Mouse (Mus musculus): ENCODE measurements at regions not wholly inside any gene's neighbourhood (a gene's known extent, or its start where the extent isn't known, plus 50 kb on each side); places are given as distances from the start of the nearest gene placed in this dataset.

DNA sequence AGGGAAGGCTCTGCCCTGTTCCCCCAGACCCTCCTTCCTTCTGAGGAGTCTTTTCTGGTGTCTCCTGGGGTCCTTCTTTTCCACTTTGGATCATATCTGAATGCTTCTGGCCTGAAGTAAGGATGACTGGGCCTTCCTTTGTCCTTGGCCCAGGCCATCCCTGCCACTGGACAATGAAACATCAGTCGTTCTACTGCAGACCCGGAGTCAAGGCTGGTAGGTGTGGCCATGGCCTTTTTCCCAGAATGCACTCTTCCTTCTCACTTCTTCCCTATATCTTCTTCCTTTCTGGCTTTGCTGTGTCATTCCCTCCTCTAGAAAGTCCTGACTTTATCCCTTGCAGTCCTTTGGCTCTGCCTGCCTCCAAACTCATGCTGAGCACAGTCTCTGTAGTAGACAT is 151.2 kb upstream of the Frmd6 start:
- Histone ChIP-seq H3K9me3 (ENCODE audit: control insufficient read depth, low read length) (no peaks in the 10 kb centered on the region), H3K4me3 (replicated peaks; ENCODE audit: low read depth, low read length) (no peak overlapping the region), H3K27me3 (ENCODE audit: control insufficient read depth, insufficient read depth, low read length) (no peaks in the 10 kb centered on the region), H3K4me1 (ENCODE audit: control insufficient read depth, insufficient read depth, low read length) (no peaks in the 10 kb centered on the region), H3K36me3 (ENCODE audit: control insufficient read depth, insufficient read depth, low read length) (no peaks in the 10 kb centered on the region), H3K4me2 (ENCODE audit: low read length) (no peak overlapping the region), H3K9ac (replicated peaks; ENCODE audit: low read length) (no peak overlapping the region), H3K27ac (replicated peaks; ENCODE audit: low read depth, low read length) (no peak overlapping the region)
- DNase-seq (no peak), ATAC-seq (ENCODE audit: low FRiP score, low TSS enrichment) (no peak)
- WGBS = 92% methylated on average over 2 of the region's 2 CpGs

GRCm38 (mm10) chr12:70675846-70676245 is 149.5 kb upstream of the Frmd6 start:
- 82% methylated on average over 6 of the region's 6 CpGs for WGBS
- no peak overlapping the region for H3K4me3 ChIP-seq (replicated peaks; ENCODE audit: low read depth, low read length)
- no peak overlapping the region for H3K4me2 ChIP-seq (ENCODE audit: low read length)
- H3K4me1 ChIP-seq (ENCODE audit: control insufficient read depth, insufficient read depth, low read length) = no peaks in the 10 kb centered on the region
- H3K27ac ChIP-seq (replicated peaks; ENCODE audit: low read depth, low read length) = no peak overlapping the region
- H3K36me3 ChIP-seq (ENCODE audit: control insufficient read depth, insufficient read depth, low read length) = no peaks in the 10 kb centered on the region
- H3K9me3 ChIP-seq (ENCODE audit: control insufficient read depth, low read length) = no peaks in the 10 kb centered on the region
- no peak for ATAC-seq (ENCODE audit: low FRiP score, low TSS enrichment)
- no peak for DNase-seq
- no peak overlapping the region for H3K9ac ChIP-seq (replicated peaks; ENCODE audit: low read length)
- H3K27me3 ChIP-seq (ENCODE audit: control insufficient read depth, insufficient read depth, low read length) = no peaks in the 10 kb centered on the region

DNA sequence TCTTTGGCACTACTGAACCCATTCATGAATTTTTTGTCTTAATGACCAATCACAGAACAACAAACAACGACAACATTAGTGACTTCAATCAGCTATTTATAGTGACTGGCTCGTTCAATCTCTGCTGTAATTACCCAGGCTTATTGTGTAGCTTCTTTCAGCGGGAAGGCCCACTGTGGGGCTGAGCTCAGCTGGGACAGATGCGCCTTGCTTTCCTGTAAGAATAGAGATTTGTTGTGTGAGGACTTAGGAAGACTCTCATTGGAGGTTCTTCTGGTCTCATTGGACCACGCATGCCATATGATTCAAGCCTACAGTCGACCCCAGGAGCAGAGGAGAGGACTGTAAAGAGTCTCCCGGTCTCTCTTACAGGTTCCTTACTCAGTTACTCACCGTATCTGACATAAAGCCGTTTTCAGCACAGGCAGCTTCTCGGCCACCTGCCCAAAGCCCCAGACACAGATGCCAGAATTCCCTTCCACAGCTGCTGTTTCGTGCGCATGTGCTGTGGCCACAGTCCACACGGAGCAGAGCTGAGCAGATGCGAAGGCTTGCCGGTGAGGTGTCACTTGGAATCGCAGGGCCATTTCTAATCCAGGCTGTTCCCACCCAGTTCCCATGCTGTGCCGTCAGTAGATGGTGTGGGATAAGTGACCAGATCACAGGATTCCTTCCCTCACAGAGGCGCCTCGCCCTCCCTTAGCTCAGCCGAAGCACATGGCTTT is 145.5 kb upstream of the Frmd6 start:
- ATAC-seq (ENCODE audit: low FRiP score, low TSS enrichment) = no peak
- H3K9me3 ChIP-seq (ENCODE audit: control insufficient read depth, low read length) = no peaks in the 10 kb centered on the region
- H3K4me2 ChIP-seq (ENCODE audit: low read length) = no peak overlapping the region
- no peaks in the 10 kb centered on the region for H3K4me1 ChIP-seq (ENCODE audit: control insufficient read depth, insufficient read depth, low read length)
- DNase-seq = peak; percentile 55
- H3K4me3 ChIP-seq (replicated peaks; ENCODE audit: low read depth, low read length) = no peak overlapping the region
- H3K9ac ChIP-seq (replicated peaks; ENCODE audit: low read length) = no peak overlapping the region
- H3K27ac ChIP-seq (replicated peaks; ENCODE audit: low read depth, low read length) = 0 out of 2 replicates have a peak overlapping the region, but pooled peaks have one; percentile 26
- H3K27me3 ChIP-seq (ENCODE audit: control insufficient read depth, insufficient read depth, low read length) = no peaks in the 10 kb centered on the region
- H3K36me3 ChIP-seq (ENCODE audit: control insufficient read depth, insufficient read depth, low read length) = no peaks in the 10 kb centered on the region
- 67% methylated on average over 20 of the region's 20 CpGs for WGBS

DNA sequence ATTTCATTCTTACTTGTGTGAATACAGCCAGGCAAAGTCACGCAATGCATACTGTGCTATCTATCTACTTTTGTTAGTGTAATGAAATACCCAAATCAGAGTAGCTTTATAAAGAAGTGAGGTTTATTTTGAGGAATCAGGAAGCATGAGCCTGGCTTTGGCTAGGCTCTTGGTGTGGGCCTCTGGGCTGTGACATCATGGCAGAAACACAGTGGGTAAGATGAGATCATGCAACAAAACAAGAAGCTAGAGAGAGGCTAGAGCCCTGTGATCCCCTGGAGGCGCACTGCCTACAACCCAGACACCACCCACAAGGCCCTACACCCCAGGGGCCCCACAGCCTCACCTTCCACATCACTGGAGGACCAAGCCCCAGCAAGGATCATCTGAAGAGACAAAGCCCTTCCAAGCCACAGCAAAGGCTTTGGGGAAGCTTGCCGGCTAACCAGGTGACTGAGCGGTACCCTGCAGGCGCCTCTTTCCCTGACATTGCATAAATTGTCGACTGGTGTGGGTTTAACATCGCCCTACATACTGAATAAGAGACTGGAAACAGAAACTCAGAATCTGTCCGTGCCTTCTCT is 143.8 kb upstream of the Frmd6 start:
- Histone ChIP-seq H3K4me2 (ENCODE audit: low read length) (no peak overlapping the region), H3K27me3 (ENCODE audit: control insufficient read depth, insufficient read depth, low read length) (no peaks in the 10 kb centered on the region), H3K27ac (replicated peaks; ENCODE audit: low read depth, low read length) (no peak overlapping the region), H3K9ac (replicated peaks; ENCODE audit: low read length) (no peak overlapping the region), H3K9me3 (ENCODE audit: control insufficient read depth, low read length) (no peaks in the 10 kb centered on the region), H3K4me3 (replicated peaks; ENCODE audit: low read depth, low read length) (no peak overlapping the region), H3K36me3 (ENCODE audit: control insufficient read depth, insufficient read depth, low read length) (no peaks in the 10 kb centered on the region), H3K4me1 (ENCODE audit: control insufficient read depth, insufficient read depth, low read length) (no peaks in the 10 kb centered on the region)
- 82% methylated on average over 8 of the region's 8 CpGs for WGBS
- ATAC-seq (ENCODE audit: low FRiP score, low TSS enrichment) (no peak), DNase-seq (no peak)

DNA sequence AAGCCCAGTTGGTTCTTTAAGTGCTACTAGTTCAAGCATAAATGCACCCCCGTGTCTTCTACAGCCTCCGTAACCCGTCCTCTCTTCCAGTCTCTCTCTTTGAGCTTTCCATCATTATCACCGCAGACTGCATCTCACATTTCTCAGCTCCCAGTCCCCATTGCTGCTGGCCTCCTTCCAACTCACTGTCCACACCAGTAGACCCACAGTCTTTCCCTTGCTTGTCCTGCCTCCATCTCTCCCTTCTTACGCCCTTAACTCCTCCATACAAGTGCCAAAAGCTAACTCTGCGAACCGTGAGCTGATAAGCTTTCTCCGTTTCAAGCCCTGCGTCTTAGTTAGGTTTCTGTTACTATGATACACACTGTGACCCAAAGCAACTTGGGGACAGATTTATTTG is 141.0 kb upstream of the Frmd6 start:
- Histone ChIP-seq H3K9me3 (ENCODE audit: control insufficient read depth, low read length) (no peaks in the 10 kb centered on the region), H3K4me1 (ENCODE audit: control insufficient read depth, insufficient read depth, low read length) (no peaks in the 10 kb centered on the region), H3K4me3 (replicated peaks; ENCODE audit: low read depth, low read length) (no peak overlapping the region), H3K4me2 (ENCODE audit: low read length) (no peak overlapping the region), H3K27ac (replicated peaks; ENCODE audit: low read depth, low read length) (no peak overlapping the region), H3K27me3 (ENCODE audit: control insufficient read depth, insufficient read depth, low read length) (no peaks in the 10 kb centered on the region), H3K9ac (replicated peaks; ENCODE audit: low read length) (no peak overlapping the region), H3K36me3 (ENCODE audit: control insufficient read depth, insufficient read depth, low read length) (no peaks in the 10 kb centered on the region)
- ATAC-seq (ENCODE audit: low FRiP score, low TSS enrichment) (no peak), DNase-seq (no peak)
- 88% methylated on average over 9 of the region's 9 CpGs for WGBS

- H3K36me3 ChIP-seq (ENCODE audit: control insufficient read depth, insufficient read depth, low read length) = no peaks in the 10 kb centered on the region
- no peaks in the 10 kb centered on the region for H3K9me3 ChIP-seq (ENCODE audit: control insufficient read depth, low read length)
- 76% methylated on average over 10 of the region's 10 CpGs for WGBS
- no peaks in the 10 kb centered on the region for H3K4me1 ChIP-seq (ENCODE audit: control insufficient read depth, insufficient read depth, low read length)
- DNase-seq (no peak), ATAC-seq (ENCODE audit: low FRiP score, low TSS enrichment) (no peak)
- H3K4me2 ChIP-seq (ENCODE audit: low read length) = no peak overlapping the region
- H3K9ac ChIP-seq (replicated peaks; ENCODE audit: low read length) = no peak overlapping the region
- H3K27ac ChIP-seq (replicated peaks; ENCODE audit: low read depth, low read length) = no peak overlapping the region
- no peak overlapping the region for H3K4me3 ChIP-seq (replicated peaks; ENCODE audit: low read depth, low read length)
- no peaks in the 10 kb centered on the region for H3K27me3 ChIP-seq (ENCODE audit: control insufficient read depth, insufficient read depth, low read length)
Measured at GRCm38 (mm10) chr12:70685432-70685831, 139.9 kb upstream of the Frmd6 start.

DNA sequence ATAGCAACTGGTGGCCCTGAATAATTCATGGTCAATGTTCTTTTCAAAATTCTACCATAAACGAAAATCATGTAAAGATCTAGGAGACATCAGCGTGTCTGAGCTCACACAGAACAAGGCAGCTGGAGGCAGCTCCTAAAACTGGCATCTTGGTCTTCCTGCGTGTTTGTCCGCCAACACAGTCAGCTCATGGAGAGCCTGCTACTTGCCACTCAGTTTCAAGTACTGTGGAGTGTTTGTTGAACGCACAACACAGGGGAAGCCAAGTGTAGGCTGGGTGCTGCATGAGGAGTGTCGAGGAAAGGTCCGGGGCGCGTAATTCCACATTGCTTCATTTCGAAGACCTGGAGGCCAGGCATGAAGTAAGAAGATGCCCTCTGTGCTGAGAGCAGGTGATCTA is 139.0 kb upstream of the Frmd6 start:
- Histone ChIP-seq H3K4me2 (ENCODE audit: low read length) (no peak overlapping the region), H3K4me3 (replicated peaks; ENCODE audit: low read depth, low read length) (no peak overlapping the region), H3K27ac (replicated peaks; ENCODE audit: low read depth, low read length) (no peak overlapping the region), H3K27me3 (ENCODE audit: control insufficient read depth, insufficient read depth, low read length) (no peaks in the 10 kb centered on the region), H3K9me3 (ENCODE audit: control insufficient read depth, low read length) (no peaks in the 10 kb centered on the region), H3K36me3 (ENCODE audit: control insufficient read depth, insufficient read depth, low read length) (no peaks in the 10 kb centered on the region), H3K4me1 (ENCODE audit: control insufficient read depth, insufficient read depth, low read length) (no peaks in the 10 kb centered on the region), H3K9ac (replicated peaks; ENCODE audit: low read length) (no peak overlapping the region)
- WGBS = 95% methylated on average over 10 of the region's 10 CpGs
- no peak for ATAC-seq (ENCODE audit: low FRiP score, low TSS enrichment)
- DNase-seq = no peak

DNA sequence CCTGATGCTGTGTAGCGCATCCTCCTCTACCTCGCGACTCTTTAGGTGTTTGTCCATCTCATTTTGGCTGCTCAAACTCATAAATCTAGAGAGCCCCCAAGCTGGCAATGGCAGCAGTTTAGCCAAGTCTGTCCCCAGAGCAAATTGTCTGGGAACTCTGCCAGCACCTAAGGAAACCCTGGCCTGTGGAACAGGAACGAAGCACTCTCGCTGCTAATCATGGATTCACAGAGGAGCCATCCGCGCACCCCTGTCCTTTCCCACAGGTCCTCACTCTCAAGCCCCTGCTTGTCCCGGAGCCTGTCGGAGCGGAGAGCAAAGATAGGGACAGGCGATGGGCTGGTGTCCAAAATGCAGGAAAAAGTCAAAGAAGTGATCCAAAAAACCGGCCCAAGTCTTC is 138.3 kb upstream of the Frmd6 start:
- Histone ChIP-seq H3K4me1 (ENCODE audit: control insufficient read depth, insufficient read depth, low read length) (no peaks in the 10 kb centered on the region), H3K36me3 (ENCODE audit: control insufficient read depth, insufficient read depth, low read length) (no peaks in the 10 kb centered on the region), H3K9me3 (ENCODE audit: control insufficient read depth, low read length) (no peaks in the 10 kb centered on the region), H3K9ac (replicated peaks; ENCODE audit: low read length) (no peak overlapping the region), H3K27me3 (ENCODE audit: control insufficient read depth, insufficient read depth, low read length) (no peaks in the 10 kb centered on the region), H3K27ac (replicated peaks; ENCODE audit: low read depth, low read length) (no peak overlapping the region), H3K4me3 (replicated peaks; ENCODE audit: low read depth, low read length) (no peak overlapping the region), H3K4me2 (ENCODE audit: low read length) (no peak overlapping the region)
- DNase-seq (peak; percentile 64), ATAC-seq (ENCODE audit: low FRiP score, low TSS enrichment) (no peak)
- WGBS = 74% methylated on average over 12 of the region's 12 CpGs

DNA sequence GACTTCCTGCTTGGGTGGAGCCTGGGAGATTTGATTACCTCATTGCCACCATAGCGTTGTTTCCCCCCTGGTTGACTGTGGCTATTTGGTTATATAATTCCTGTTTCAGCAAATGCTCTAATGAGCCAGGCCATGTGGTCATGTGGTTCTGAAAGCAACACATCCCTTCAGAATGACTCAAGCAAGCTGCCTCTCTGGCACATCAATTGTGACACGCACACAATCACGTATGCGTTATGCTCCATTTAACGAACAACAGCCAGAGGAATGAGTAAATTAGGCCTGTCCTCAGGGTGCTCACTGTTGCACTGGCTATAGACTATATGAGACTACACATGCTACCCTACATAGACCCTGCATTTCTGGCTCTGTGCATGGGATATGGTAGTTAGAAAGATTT is 130.2 kb upstream of the Frmd6 start:
- H3K9me3 ChIP-seq (ENCODE audit: control insufficient read depth, low read length) = no peaks in the 10 kb centered on the region
- DNase-seq = no peak
- no peak overlapping the region for H3K4me3 ChIP-seq (replicated peaks; ENCODE audit: low read depth, low read length)
- no peak for ATAC-seq (ENCODE audit: low FRiP score, low TSS enrichment)
- WGBS = 83% methylated on average over 5 of the region's 5 CpGs
- no peaks in the 10 kb centered on the region for H3K36me3 ChIP-seq (ENCODE audit: control insufficient read depth, insufficient read depth, low read length)
- H3K9ac ChIP-seq (replicated peaks; ENCODE audit: low read length) = no peak overlapping the region
- H3K27me3 ChIP-seq (ENCODE audit: control insufficient read depth, insufficient read depth, low read length) = no peaks in the 10 kb centered on the region
- H3K27ac ChIP-seq (replicated peaks; ENCODE audit: low read depth, low read length) = no peak overlapping the region
- no peak overlapping the region for H3K4me2 ChIP-seq (ENCODE audit: low read length)
- no peaks in the 10 kb centered on the region for H3K4me1 ChIP-seq (ENCODE audit: control insufficient read depth, insufficient read depth, low read length)

All from midbrain, embryonic 14.5 days (tissue).